Mouse (Mus musculus) cortical plate, adult 2 months (tissue): ENCODE results near the gene 1700029J07Rik.

Experiments used
- CTCF ChIP-seq: fragments of 200-500 bp; IDR thresholded peaks from 2 replicates; pipeline ENCODE4 v1.5.1; 2011; ENCODE audit warnings: mild to moderate bottlenecking, control low read depth, low read length; ENCODE audit not compliant: insufficient read depth; ENCODE audit errors: extremely low read depth
- POLR2A ChIP-seq: fragments of 200-500 bp; IDR thresholded peaks from 2 replicates; pipeline ENCODE4 v1.6.1; 2011; ENCODE audit warnings: mild to moderate bottlenecking, low read length, control low read depth; ENCODE audit not compliant: insufficient read depth; ENCODE audit errors: extremely low read depth

- TF ChIP-seq POLR2A (no peak), CTCF (no peak)
Measured at GRCm38 (mm10) chr8:46024392-46024791, 49.3 kb upstream of the 1700029J07Rik start.
